Mouse (Mus musculus): ENCODE measurements around the gene Nbdy. TPM values are rescaled to one million over a fixed set of nuclear protein-coding genes. Genes with fewer than 3 reads are reported as not detected.
A peak's percentile ranks its signal among the peaks of the same experiment; 100 is the strongest.

The Nbdy gene
- total RNA-seq (2021): 10 to 100 TPM; 48.6 to 52.9 TPM
- long read RNA-seq, experiment 1, transcript Nbdy-201 (4 exons, 788 nt): major isoform, 10 of 12 reads
- long read RNA-seq, experiment 1, partial matches to known transcripts: 0 of 12 reads
- long read RNA-seq, experiment 1, other reads (novel, unspliced or antisense): 0 of 12 reads
- long read RNA-seq, experiment 2, transcript Nbdy-201 (4 exons, 788 nt): major isoform, 14 of 17 reads
- long read RNA-seq, experiment 2, partial matches to known transcripts: 0 of 17 reads
- long read RNA-seq, experiment 2, other reads (novel, unspliced or antisense): 1 of 17 reads

DNA sequence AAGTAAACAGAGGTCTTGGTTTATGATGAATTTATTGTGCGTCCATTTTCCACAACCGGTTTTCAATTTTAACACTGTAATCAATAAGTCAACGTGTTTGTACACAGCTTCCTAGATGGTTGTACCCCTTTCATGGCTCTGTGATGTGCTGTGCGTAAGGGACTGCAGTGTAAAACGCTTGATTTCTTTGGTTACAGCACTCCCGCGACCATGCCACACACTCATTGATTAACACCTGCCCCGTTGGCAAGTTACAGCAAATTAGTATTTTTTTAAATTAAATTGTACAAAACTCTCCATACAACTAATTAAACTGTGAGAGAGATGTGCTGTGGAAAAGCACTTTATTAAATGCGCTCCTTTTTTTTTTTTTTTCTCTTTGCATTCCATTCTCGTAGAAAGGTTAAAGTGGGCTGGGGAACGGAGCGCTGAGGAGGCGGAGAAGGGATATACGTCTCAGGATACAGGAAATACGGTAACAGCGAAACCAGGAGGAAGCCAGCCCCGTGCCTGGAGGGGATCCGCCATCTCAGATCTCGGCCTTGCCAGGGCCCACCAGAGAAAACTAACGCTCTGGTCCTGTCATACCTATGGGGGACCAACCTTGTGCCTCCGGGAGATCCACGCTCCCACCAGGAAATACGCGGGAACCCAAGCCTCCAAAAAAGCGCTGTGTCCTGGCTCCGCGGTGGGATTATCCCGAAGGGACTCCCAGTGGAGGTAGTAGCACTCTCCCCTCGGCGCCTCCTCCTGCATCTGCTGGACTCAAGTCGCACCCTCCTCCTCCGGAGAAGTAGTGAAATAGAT, at the start of gene Nbdy:
TSS of gene Nbdy (plus strand) at position 481 of the 807 bp plus-strand sequence.
- DNase-seq (ENCODE audit: extremely low spot score in 1 of 2, low spot score in 2 of 2): peak; percentile 46 to 48
- TF ChIP-seq CTCF (IDR thresholded peaks at IDR 0.05): no peak
- Histone ChIP-seq H3K4me3 (peak within 1 kb of the TSS; percentile 56), H3K27ac (peak within 1 kb of the TSS; percentile 80)
- intact Hi-C loops (cut with DNase I): loop anchor here (1.0 kb wide), 1 partner anchor 225 kb away; the partner anchor contains the start of gene Ubqln2

DNA sequence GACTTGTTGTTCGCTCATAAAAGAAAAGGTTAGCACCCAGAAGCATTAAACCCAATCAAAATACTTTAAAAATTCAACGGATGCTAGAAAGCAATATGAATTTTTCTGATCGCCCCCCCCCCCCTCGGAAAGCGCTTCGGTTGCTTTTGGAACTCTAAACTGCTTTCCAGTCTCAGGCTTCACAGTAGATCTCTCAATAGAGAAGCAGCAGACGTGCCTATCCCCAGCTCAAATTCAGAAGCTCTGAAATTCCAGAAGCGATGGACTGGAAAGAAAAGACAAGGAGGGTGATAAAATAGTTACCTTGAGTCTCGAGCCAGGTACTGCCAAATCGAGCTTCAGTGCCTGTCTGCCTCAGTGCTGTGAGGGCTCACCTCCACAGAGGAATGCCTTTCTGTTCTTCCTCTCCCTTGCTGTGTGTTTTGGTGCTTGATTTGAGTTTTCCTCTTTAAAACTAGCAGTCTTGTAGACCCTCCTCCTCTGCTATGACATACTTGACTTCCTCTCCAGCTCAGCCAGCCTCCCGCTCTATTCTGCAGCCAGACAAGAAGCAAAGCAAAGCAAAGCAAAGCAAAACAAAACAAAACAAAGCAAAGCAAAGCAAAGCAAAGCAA, 27.5 kb upstream of the Nbdy start, which contains the start of gene Kctd12b:
TSS of gene Kctd12b (minus strand) at position 610 of the 614 bp plus-strand sequence.
- Histone ChIP-seq H3K27ac (no peak within 1 kb of the TSS), H3K4me3 (peak within 1 kb of the TSS; percentile 37)
- TF ChIP-seq CTCF (IDR thresholded peaks at IDR 0.05): no peak
- intact Hi-C loops (cut with DNase I): no loop called here
- DNase-seq (ENCODE audit: extremely low spot score in 1 of 2, low spot score in 2 of 2): no peak

DNA sequence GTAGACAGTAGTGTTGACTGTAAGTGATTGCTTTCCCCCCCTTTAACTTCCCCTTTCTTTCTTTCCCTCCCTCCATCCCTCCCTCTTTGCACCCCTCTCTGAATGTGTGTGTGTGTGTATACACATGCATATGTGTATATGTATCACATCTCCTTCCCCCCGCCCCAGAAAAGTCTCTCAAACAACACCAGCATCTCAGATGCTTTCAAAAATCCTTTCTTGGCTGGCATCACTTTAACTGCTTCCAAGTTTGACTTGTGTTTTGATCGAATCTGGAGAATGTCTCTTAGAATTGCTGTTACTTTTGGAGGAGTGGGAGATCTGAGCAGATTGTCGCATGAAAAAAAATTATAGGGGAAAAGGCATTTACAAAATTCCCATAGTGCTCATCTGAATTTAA, 22.9 kb upstream of the Nbdy start:
- no peak for TF ChIP-seq CTCF (IDR thresholded peaks at IDR 0.05)
- intact Hi-C loops (cut with DNase I): no loop called here
- H3K27ac ChIP-seq: no peak overlapping the region
- no peak for DNase-seq (ENCODE audit: extremely low spot score in 1 of 2, low spot score in 2 of 2)
- no peak overlapping the region for H3K4me3 ChIP-seq

DNA sequence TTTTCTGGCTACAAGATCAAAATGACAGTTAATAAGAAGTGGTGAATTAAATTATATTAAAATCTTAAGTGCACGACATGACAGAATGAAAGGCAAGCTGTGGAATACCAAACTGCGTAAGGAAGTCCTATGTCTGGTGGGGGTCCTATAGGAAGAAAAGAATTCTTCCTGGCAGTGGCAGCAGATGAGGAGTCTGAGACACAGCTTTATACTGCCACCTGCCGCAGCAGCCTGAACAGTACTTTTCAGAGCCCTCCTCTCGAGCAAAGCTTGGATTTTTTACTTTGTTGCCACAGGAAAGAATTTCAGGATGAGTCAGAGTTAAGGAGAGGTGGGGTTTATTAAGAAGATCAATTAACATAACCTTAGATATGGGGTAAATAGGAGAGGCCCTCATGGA, 15.7 kb upstream of the Nbdy start:
- intact Hi-C loops (cut with DNase I): loop anchor here (1.0 to 2.0 kb wide), 2 partner anchors 71 to 318 kb away; no protein-coding TSS in a partner anchor
- peak; percentile 68 for TF ChIP-seq CTCF (IDR thresholded peaks at IDR 0.05)
- H3K27ac ChIP-seq: no peak overlapping the region
- DNase-seq (ENCODE audit: extremely low spot score in 1 of 2, low spot score in 2 of 2): peak in 1 of 2 experiments; percentile 20
- H3K4me3 ChIP-seq: no peak overlapping the region

- H3K27ac ChIP-seq: no peak overlapping the region
- intact Hi-C loops (cut with DNase I): no loop called here
- no peak for DNase-seq (ENCODE audit: extremely low spot score in 1 of 2, low spot score in 2 of 2)
- TF ChIP-seq CTCF (IDR thresholded peaks at IDR 0.05): no peak
- no peak overlapping the region for H3K4me3 ChIP-seq
These were observed 6.7 kb upstream of the Nbdy start for GRCm38 (mm10) chrX:153716716-153717115.

DNA sequence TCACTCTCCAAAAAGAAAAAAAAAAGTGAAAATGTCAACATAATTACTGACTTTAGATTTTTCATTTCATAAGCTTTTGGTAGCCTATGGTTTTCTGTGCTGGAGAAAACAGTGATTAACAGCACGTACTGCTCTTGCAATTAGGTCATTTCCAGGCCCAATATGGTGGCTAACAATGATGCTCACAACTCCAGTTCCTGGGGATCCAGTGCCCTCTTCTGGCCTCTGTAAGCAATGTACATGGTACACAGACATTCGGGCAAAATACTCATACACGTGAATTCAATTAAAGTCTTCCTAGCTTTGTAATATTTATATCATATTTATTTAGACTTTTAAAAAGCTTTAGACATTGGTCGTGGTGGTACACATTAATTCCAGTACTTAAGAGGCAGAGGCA, 3.8 kb upstream of the Nbdy start:
- Histone ChIP-seq H3K27ac (no peak overlapping the region), H3K4me3 (no peak overlapping the region)
- intact Hi-C loops (cut with DNase I): no loop called here
- peak; percentile 35 for TF ChIP-seq CTCF (IDR thresholded peaks at IDR 0.05)
- DNase-seq (ENCODE audit: extremely low spot score in 1 of 2, low spot score in 2 of 2): no peak

DNA sequence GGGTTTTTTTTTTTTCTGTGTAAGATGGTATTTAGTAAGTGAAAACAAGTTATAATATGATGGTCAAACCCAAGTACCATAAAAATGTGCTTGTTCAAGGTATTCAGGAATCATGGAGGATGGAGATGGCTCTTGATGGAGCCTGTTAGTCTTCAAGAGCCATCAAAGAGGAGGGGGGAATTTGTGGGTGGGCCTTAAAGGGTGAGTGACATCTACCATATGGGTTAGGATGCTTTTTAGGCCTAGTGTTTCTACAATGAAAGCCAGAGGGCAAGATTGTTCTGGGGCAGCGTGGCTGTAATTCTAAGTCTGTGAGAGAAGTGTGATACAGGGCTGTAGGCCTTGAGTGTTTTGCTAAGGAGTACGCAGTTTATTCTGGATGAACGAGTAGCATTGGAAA, 1.0 kb downstream of the Nbdy start:
- Histone ChIP-seq H3K27ac (peak overlapping the region; percentile 8; the same call in 1 of the 2 replicates), H3K4me3 (peak overlapping the region; percentile 56)
- DNase-seq (ENCODE audit: extremely low spot score in 1 of 2, low spot score in 2 of 2): no peak
- no peak for TF ChIP-seq CTCF (IDR thresholded peaks at IDR 0.05)
- intact Hi-C loops (cut with DNase I): no loop called here

- DNase-seq (ENCODE audit: extremely low spot score in 1 of 2, low spot score in 2 of 2): no peak
- intact Hi-C loops (cut with DNase I): no loop called here
- H3K4me3 ChIP-seq: no peak overlapping the region
- H3K27ac ChIP-seq: no peak overlapping the region
- no peak for TF ChIP-seq CTCF (IDR thresholded peaks at IDR 0.05)
These were observed 12.3 kb downstream of the Nbdy start for GRCm38 (mm10) chrX:153735697-153736096.

GRCm38 (mm10) chrX:153742493-153742892, 19.1 kb downstream of the Nbdy start:
- no peak for DNase-seq (ENCODE audit: extremely low spot score in 1 of 2, low spot score in 2 of 2)
- Histone ChIP-seq H3K4me3 (no peak overlapping the region), H3K27ac (no peak overlapping the region)
- no peak for TF ChIP-seq CTCF (IDR thresholded peaks at IDR 0.05)
- intact Hi-C loops (cut with DNase I): no loop called here

GRCm38 (mm10) chrX:153749230-153749629, 25.8 kb downstream of the Nbdy start:
- Histone ChIP-seq H3K27ac (no peak overlapping the region), H3K4me3 (no peak overlapping the region)
- peak; percentile 51 for TF ChIP-seq CTCF (IDR thresholded peaks at IDR 0.05)
- no peak for DNase-seq (ENCODE audit: extremely low spot score in 1 of 2, low spot score in 2 of 2)
- intact Hi-C loops (cut with DNase I): no loop called here

Other genes starting within 250 kb of the Nbdy start
- 100 to 1,000 TPM; 211 to 223 TPM for gene Ubqln2, start 225.4 kb upstream of the Nbdy start, total RNA-seq (2021)
- gene Cypt3, start 165.0 kb upstream of the Nbdy start, total RNA-seq (2021): not detected
- gene Kctd12b, start 27.2 kb upstream of the Nbdy start, total RNA-seq (2021): 1 to 10 TPM; 2.1 to 3.2 TPM
- 1 to 10 TPM; 5.9 to 8.2 TPM for gene Spin2c, start 108.6 kb downstream of the Nbdy start, total RNA-seq (2021)

Measured in left cerebral cortex, adult 2 months (tissue).